Mouse (Mus musculus) gastrocnemius, adult 2 months (tissue): ENCODE results near the gene Gm3336. TPM values are rescaled to one million over a fixed set of nuclear protein-coding genes. Genes with fewer than 3 reads are reported as not detected.
A peak's percentile ranks its signal among the peaks of the same experiment; 100 is the strongest.

Experiments
- DNase-seq: peaks from one replicate; pipeline ENCODE4 v3.0.0; 2022
- H3K27ac ChIP-seq: fragments of 200-600 bp; 2 replicates; pipeline ENCODE4 v1.8.1; 2022; ENCODE audit warnings: mild to moderate bottlenecking
- H3K4me3 ChIP-seq: fragments of 200-600 bp; 2 replicates; pipeline ENCODE4 v1.8.1; 2022; ENCODE audit warnings: mild to moderate bottlenecking, moderate library complexity
- CTCF ChIP-seq: fragments of 200-600 bp; IDR thresholded peaks from 2 replicates; pipeline ENCODE4 v1.8.1; 2022; ENCODE audit warnings: antibody characterized with exemption, mild to moderate bottlenecking, moderate library complexity
- intact Hi-C: fragments of 180-260 bp; cut with DNase I; formaldehyde crosslinking; loops from one replicate; pipeline ENCODE4 v1.15.1; 2025
- total RNA-seq, 2 experiments: library from RNA; stranded (reverse); gene quantifications; 2 replicates each; pipeline ENCODE4 v1.2.3; 2021

The Gm3336 gene
- total RNA-seq, 2 experiments from 2014 or later, result not detected

DNA sequence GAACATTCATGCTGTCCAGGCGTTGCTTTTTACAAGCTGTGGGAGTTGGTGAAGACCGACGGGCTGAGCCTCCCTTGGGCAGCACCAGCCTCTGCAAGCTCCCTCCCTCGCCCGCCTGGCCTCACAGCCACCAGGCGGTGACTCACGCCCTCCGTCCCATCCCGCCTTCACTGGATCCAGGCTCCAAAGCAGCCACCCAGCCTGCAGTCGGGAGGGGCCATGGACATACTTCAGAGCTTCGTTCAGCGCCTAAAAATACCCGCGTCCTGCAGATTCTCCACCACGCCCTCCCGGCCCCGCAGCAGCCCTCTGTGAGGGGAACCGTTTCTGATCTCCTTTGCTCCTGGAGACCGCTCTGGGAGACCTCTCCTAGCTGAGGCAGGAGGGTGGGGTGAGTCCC, 36.1 kb upstream of the Gm3336 start:
- Histone ChIP-seq H3K27ac (peak overlapping the region; percentile 88), H3K4me3 (peak overlapping the region; percentile 58)
- DNase-seq, result peak; percentile 93
- intact Hi-C loops, result no loop called here
- TF ChIP-seq CTCF, result peak; percentile 43

DNA sequence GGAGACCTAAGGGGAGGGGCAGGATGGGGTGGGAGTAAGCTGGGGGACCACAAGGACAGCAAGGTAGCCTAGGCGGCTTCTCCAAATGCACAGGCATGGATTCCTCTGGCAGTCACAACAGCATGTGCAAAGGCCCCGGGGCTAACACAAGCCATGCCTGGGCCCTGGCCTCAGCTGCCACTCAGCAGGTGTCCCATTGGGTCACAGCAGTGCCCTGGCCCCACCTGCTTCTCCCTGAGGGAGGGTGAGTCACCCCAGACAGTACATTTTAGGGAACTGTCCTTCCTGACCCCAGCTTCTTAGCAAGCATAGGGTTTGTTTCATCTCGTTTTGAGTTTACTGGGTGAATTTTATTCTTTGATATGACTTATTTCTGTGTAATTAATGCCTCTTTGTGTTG, 35.7 kb upstream of the Gm3336 start:
- H3K4me3 ChIP-seq, result peak overlapping the region; percentile 58
- H3K27ac ChIP-seq, result peak overlapping the region; percentile 88
- TF ChIP-seq CTCF, result no peak
- no peak for DNase-seq
- intact Hi-C loops, result no loop called here

DNA sequence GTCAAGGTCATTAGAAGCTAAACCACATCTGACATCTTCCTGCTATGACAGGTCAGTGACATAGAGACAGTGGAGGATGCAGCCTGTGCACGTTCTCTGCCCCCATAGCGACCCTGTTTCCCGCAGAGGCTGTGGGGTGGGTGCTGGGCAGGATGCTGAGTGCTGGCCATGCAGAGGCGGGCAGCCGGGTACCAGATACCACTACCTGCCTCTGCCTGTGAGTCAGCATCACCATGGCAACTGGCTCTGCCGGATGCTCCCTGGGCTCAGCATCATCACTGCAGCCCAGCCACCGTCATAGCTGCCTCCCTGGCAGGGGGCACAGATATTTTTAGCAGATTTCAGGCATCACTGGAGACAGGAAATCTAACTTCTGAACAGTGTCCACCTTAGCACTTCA, 34.1 kb upstream of the Gm3336 start:
- no peak for TF ChIP-seq CTCF
- H3K4me3 ChIP-seq, result no peak overlapping the region
- intact Hi-C loops, result no loop called here
- no peak overlapping the region for H3K27ac ChIP-seq
- no peak for DNase-seq

DNA sequence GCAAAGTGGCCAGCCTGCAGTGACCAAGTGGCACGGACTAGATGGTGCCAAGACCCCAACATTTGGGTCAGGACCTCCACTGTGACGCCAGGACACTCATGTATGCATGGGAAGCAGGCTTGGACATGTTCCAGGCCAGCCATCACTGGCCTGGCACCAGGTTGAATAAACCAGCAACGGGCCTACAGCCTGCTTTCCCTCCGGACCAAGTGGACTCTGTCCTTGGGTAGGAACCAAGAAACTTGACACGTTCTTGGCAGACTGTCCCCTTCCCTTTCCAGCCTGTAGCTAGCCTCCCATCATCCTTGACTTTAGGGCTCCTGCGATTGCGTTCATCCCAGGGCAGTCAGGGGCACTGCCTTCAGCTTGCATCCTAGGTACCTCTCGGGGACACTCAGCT, 30.8 kb upstream of the Gm3336 start:
- Histone ChIP-seq H3K4me3 (no peak overlapping the region), H3K27ac (peak overlapping the region; percentile 80)
- intact Hi-C loops, result no loop called here
- no peak for TF ChIP-seq CTCF
- DNase-seq, result peak; percentile 88

DNA sequence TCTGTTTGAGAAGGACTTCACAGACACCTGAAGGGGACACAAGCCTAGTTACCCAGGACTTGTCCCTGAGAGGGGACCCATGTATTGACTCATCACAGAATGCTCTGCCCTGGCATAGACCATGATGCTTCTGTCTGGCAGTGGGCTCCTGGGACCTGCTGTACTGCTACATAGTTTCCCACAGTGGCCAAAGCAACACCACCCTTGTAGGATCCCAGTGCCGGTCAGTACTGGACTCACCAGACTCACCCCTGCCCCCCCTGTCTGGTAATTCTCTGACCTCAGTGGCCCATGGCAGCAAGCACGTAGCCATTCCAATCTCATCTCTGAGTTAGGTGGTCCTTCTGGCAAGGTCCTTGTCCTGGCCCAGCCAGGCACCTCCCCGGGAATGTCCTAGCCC, 30.2 kb upstream of the Gm3336 start:
- intact Hi-C loops, result no loop called here
- no peak for TF ChIP-seq CTCF
- no peak for DNase-seq
- Histone ChIP-seq H3K4me3 (no peak overlapping the region), H3K27ac (peak overlapping the region; percentile 80)

DNA sequence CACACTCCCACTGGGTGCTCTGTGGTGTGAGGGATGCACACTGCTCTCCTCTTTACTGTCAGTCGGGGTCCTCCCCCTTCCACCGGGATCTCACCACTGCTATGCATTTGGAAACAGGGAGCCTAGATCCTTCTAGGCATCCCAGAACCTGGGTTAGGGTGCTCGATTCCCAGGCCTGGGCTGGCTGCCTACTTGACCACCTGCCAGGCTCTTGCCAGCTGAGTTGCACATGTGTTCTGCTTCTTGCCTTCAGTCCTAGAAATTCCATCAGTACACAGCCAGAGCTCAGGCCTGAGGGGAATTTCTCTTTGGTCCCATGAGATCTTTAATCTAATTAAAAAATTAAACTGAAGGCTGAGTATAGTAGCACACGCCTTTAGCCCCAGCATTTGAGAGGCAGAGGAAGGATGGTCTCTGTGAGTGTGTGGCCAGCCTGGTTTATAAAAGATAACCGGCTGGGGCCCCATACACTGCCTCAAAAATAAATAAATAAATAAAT, 28.4 kb upstream of the Gm3336 start:
- Histone ChIP-seq H3K27ac (no peak overlapping the region), H3K4me3 (no peak overlapping the region)
- intact Hi-C loops, result no loop called here
- peak; percentile 74 for DNase-seq
- no peak for TF ChIP-seq CTCF

DNA sequence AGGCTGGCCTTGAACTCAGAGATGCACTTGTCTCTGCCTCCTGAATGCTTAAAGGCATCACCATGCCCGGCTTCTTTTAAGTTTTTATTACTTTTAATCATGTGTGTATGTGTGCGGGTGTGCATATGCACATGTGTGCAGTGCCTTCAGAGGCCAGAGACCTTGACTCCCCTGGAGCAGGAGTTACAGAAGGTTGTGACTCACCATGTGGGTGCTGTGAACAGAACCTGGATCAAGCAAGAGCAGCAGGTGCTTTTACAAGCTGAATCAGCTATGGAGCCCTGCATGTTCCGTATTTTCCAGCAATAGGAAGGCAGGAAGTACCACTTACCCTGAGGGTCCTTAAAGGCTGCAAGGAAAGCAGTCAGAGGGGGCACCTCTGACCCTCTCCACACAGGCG, 27.1 kb upstream of the Gm3336 start:
- TF ChIP-seq CTCF, result no peak
- intact Hi-C loops, result no loop called here
- Histone ChIP-seq H3K27ac (no peak overlapping the region), H3K4me3 (no peak overlapping the region)
- DNase-seq, result no peak

DNA sequence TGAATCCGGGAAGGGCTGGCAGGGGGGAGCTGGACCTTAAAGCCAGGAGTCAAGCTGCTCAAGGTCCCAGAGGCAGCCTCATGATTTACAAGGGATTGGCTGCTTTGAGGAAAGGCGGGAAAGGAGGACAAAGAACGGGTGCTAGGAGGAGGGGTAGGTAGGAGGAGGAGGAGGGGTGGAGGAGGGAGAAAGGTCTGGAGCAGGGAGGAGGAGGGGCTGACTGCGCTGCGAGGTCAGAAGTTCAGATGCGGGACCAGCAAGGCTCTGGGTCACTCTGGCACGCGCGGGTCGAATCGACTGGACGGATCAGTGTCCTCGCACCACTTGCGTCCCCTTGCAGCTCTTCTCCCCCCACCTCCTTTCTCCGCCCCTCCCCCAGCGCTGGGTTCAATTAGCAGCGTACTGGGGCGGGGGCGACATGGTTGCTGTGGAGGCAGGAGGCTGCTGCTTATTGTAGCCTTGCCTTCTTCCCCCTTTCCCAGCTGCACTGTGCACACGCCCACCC, 26.6 kb upstream of the Gm3336 start:
- Histone ChIP-seq H3K4me3 (no peak overlapping the region), H3K27ac (no peak overlapping the region)
- no peak for DNase-seq
- intact Hi-C loops, result no loop called here
- TF ChIP-seq CTCF, result no peak

DNA sequence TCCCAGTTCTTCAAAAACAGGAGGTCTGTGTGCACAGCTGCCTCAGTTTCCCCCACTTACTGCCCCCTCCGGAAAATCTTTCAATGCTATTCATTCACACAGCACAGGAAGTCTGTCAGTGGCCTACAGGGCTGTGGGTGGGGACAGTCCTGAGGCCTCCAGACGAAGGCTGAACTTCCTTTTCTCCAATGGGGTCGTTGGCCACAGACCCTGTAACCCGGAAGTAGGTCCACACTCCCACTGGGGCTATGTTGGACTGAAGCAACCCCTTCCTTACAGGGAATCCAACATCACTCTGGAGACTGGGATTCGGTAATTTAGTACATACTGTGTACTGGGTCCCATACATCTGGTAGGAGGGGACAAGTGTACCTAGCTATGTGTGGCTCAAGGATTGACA, 24.7 kb upstream of the Gm3336 start:
- no peak overlapping the region for H3K27ac ChIP-seq
- intact Hi-C loops, result no loop called here

DNA sequence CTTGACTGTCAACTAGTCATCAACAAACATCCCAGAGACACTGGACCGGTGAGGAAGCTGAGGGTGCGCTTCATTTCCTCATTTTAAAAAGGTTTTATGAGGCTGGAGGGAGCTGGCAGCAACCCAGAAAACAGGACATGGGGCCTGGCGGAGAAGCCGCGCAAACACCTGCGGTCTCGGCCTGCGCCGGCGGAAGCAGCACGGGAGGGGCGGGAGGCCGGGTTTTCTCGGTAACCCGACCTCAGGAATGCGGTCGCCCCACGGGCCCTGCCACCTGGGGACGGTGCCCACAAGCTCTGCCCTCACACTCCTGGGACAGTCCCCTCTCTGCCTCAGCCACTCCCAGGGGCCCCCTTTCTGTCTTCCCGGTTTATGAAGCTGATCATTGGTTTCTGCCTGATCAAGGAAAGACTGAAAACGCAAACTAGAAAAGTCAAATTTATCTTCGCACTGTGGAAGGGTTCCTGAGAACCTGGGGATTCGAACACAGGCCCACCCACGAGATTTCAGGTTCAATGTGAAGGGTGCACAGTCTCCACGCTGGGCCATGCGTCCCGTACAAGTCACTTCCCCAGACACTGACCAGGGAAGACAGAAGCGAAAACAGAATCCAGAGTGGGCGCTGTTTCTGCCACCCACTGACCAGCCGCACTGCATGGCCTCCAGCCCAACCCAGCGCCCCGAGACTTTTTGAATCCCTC, 22.9 kb upstream of the Gm3336 start:
- peak; percentile 80 for DNase-seq
- intact Hi-C loops, result no loop called here
- peak overlapping the region; percentile 50 for H3K4me3 ChIP-seq
- H3K27ac ChIP-seq, result peak overlapping the region; percentile 100
- no peak for TF ChIP-seq CTCF

More for the DNA sequence above, 24.7 kb upstream of the Gm3336 start:
- DNase-seq, result no peak
- no peak overlapping the region for H3K4me3 ChIP-seq
- TF ChIP-seq CTCF, result no peak

DNA sequence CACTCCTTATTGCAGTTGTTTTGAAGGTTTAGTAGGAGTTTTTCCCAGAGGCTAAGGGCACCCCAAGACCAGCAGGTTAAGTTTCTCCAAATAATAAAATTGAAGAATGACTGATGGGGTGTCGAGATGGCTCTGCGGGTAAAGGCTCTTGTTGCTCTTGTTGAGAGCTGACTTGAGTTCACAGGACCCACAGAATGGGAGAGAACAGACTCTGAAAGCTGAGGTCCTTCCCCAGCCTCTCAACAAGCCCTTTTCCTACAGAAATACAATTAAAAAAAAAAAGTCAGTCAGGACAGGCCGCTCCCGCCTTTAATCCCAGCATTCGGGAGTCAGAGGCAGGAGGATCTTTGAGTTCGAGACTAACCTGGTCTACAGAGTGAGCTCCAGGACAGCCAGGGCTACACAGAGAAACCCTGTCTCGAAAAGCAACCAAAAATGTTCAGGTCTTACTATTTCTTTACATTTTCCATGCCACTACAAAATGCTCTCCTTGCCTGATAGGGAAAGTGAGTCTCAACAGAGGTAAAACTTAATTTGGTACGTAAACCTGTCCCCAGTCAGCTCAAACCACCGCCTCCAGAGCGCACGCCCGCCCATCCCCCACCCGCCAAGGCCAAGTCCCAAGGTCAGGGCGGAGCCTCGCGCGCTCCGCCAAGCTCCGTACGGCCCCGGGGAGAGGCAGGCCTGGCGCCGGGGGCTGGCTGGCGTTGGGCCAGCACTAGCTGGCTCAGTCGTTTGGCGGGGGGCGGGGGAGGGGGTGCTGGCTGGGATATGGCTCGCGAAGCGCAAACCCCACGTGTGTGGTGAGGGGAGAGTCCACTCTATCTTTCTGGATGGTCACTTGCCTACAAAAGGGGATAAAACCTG, 22.1 kb upstream of the Gm3336 start:
- TF ChIP-seq CTCF, result no peak
- DNase-seq, result peak; percentile 87
- H3K27ac ChIP-seq, result peak overlapping the region; percentile 100
- intact Hi-C loops, result no loop called here
- peak overlapping the region; percentile 61 for H3K4me3 ChIP-seq

DNA sequence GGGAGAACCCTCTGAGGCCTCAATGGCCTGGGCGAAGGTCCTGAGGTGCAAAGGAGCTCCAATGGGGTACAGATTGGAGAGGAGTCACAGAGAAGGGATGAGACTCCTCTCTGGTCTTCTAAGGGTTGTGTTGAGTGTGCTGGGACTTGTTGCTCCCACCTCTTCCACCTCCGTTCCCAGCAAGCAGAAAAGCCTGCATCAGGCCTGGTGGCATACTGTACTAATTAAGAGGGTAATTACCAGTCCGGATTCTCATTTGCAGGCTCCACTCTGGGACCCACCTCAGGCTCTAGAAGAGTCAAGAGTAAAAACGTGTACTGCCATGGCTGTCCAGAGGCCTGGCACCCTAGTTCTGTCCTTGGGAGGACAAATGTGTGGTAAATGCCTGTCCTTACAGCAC, 21.4 kb upstream of the Gm3336 start:
- intact Hi-C loops, result no loop called here
- no peak for DNase-seq
- Histone ChIP-seq H3K4me3 (peak overlapping the region; percentile 61), H3K27ac (peak overlapping the region; percentile 100)
- no peak for TF ChIP-seq CTCF
